Mouse (Mus musculus) hindbrain, embryonic 16.5 days (tissue): ENCODE results near the gene Dcdc2b. TPM values are rescaled to one million over a fixed set of nuclear protein-coding genes. Genes with fewer than 3 reads are reported as not detected.

Experiments used
- ATAC-seq: fragments of 200-750 bp; cut with Nextera tagmentation; 2 replicates; pipeline ENCODE4 v1.8.0; 2017; ENCODE audit warnings: moderate TSS enrichment, moderate library complexity
- H3K27ac ChIP-seq: fragments of 300-500 bp; sonication (generic); 2 replicates; pipeline ENCODE4 v1.5.1; 2014; ENCODE audit warnings: low read depth, mild to moderate bottlenecking, control low read depth, low read length, moderate library complexity
- H3K27me3 ChIP-seq: fragments of 300-500 bp; sonication (generic); replicated peaks from 2 replicates; pipeline ENCODE4 v1.6.1; 2014; ENCODE audit warnings: low read length; ENCODE audit not compliant: control insufficient read depth, insufficient read depth
- H3K36me3 ChIP-seq: fragments of 300-500 bp; sonication (generic); 2 replicates; pipeline ENCODE4 v1.6.1; 2014; ENCODE audit warnings: mild to moderate bottlenecking, low read length, moderate library complexity, mixed read lengths; ENCODE audit not compliant: control insufficient read depth, insufficient read depth
- H3K4me1 ChIP-seq: fragments of 300-500 bp; sonication (generic); 2 replicates; pipeline ENCODE4 v1.6.1; 2014; ENCODE audit warnings: low read depth, low read length; ENCODE audit not compliant: control insufficient read depth, insufficient read depth
- H3K4me2 ChIP-seq: fragments of 300-500 bp; sonication (generic); 2 replicates; pipeline ENCODE4 v1.6.1; 2014; ENCODE audit warnings: mild to moderate bottlenecking, low read length, control low read depth, moderate library complexity
- H3K4me3 ChIP-seq: fragments of 300-500 bp; sonication (generic); 2 replicates; pipeline ENCODE4 v1.5.1; 2014; ENCODE audit warnings: mild to moderate bottlenecking, low read length, control low read depth, moderate library complexity
- H3K9ac ChIP-seq: fragments of 300-500 bp; sonication (generic); 2 replicates; pipeline ENCODE4 v1.6.1; 2014; ENCODE audit warnings: low read depth, mild to moderate bottlenecking, control low read depth, low read length, moderate library complexity
- H3K9me3 ChIP-seq: fragments of 300-500 bp; sonication (generic); 2 replicates; pipeline ENCODE4 v1.6.1; 2014; ENCODE audit warnings: mild to moderate bottlenecking, low read length, moderate library complexity; ENCODE audit not compliant: control insufficient read depth
- WGBS: fragments of 180-500 bp; shearing (Covaris S2); extraction: QIAGEN DNeasy Blood & Tissue Kit; methylation state at CpG from one replicate; pipeline ENCODE4 v1.1.7; 2014; 5-methylcytosine and 5-hydroxymethylcytosine counted together
- polyA plus RNA-seq: library from polyadenylated mRNA; unstranded; fragments of >200 nt; fragmentation: Nextera tagmentation; extraction: Ambion mirVana; gene quantifications from 2 replicates; pipeline ENCODE4 v1.2.1, GENCODE M21; 2015

Dcdc2b gene
- polyA plus RNA-seq, 1 experiment from 2014 or later: 2.1 TPM

DNA sequence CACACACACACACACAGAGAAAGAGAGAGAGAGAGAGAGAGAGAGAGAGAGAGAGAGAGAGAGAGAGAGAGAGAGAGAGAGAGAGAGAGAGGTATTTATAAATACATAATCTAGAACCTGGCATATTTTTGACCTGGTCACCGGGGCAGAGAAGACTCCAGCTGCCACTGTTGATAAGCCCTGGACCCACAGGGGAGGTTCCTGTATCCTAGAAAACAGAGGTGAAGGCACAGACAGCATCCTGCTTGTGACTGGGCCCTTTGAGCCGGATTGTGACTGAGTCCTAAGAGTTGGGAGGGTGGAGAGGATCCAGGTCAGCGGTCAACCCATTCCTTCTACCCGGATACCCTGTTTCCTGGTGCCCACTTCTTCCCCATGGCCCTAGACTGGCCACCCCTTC is 25.2 kb downstream of the Dcdc2b start:
- whole genome bisulfite sequencing: 83% methylated on average over 4 of the region's 4 CpGs
- no peak overlapping the region for H3K4me3 ChIP-seq
- H3K9ac ChIP-seq: no peak overlapping the region
- peaks cover 2% of the 10 kb centered on the region; the same call in 1 of the 2 replicates for H3K27me3 ChIP-seq
- H3K27ac ChIP-seq: no peak overlapping the region
- no peaks in the 10 kb centered on the region for H3K9me3 ChIP-seq
- no peak for ATAC-seq
- H3K4me2 ChIP-seq: no peak overlapping the region
- no peaks in the 10 kb centered on the region; the same call in 1 of the 2 replicates for H3K4me1 ChIP-seq
- peaks cover 25% of the 10 kb centered on the region for H3K36me3 ChIP-seq

GRCm38 (mm10) chr4:129586943-129587342 is 27.1 kb downstream of the Dcdc2b start:
- Histone ChIP-seq H3K27me3 (peaks cover 2% of the 10 kb centered on the region; the same call in 1 of the 2 replicates), H3K9ac (no peak overlapping the region), H3K4me1 (no peaks in the 10 kb centered on the region; the same call in 1 of the 2 replicates), H3K4me3 (no peak overlapping the region), H3K36me3 (peaks cover 12% of the 10 kb centered on the region), H3K4me2 (no peak overlapping the region), H3K27ac (no peak overlapping the region), H3K9me3 (no peaks in the 10 kb centered on the region)
- ATAC-seq: no peak
- WGBS: 27% methylated on average over 1 of the region's 1 CpGs

DNA sequence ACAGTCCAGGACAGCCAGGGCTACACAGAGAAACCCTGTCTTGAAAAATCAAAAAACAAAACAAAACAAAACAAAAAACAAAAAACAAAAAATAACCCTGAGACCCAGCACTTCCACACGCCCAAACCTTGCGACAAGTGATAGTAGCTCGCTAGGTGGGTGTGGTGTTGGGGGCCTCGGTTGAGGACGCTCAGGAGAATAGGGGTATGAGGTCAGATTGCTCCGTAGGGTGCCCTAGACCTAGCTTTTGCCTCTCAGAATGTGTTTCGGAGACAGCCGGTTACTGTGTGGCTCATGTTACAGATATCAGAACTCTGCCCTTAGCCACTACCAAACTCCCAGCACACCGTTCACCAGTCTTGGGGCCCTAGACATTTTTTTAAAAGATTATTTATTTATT is 28.3 kb downstream of the Dcdc2b start:
- no peak for ATAC-seq
- Histone ChIP-seq H3K4me1 (no peaks in the 10 kb centered on the region; the same call in 1 of the 2 replicates), H3K27ac (no peak overlapping the region), H3K9me3 (no peaks in the 10 kb centered on the region), H3K36me3 (peaks cover under 1% of the 10 kb centered on the region), H3K27me3 (peaks cover 2% of the 10 kb centered on the region; the same call in 1 of the 2 replicates), H3K4me2 (no peak overlapping the region; the same call in 1 of the 2 replicates), H3K9ac (no peak overlapping the region), H3K4me3 (no peak overlapping the region)
- 87% methylated on average over 9 of the region's 9 CpGs for WGBS

GRCm38 (mm10) chr4:129584884-129585608 is 29.0 kb downstream of the Dcdc2b start:
- no peaks in the 10 kb centered on the region for H3K9me3 ChIP-seq
- H3K4me1 ChIP-seq: no peaks in the 10 kb centered on the region; the same call in 1 of the 2 replicates
- H3K36me3 ChIP-seq: no peaks in the 10 kb centered on the region
- peak overlapping the region; percentile 59 for H3K9ac ChIP-seq
- H3K4me2 ChIP-seq: peak overlapping the region; percentile 74
- no peak overlapping the region for H3K27ac ChIP-seq
- H3K27me3 ChIP-seq: peaks cover 2% of the 10 kb centered on the region; the same call in 1 of the 2 replicates
- WGBS: 2% methylated on average over 36 of the region's 36 CpGs
- H3K4me3 ChIP-seq: peak overlapping the region; percentile 45
- ATAC-seq: peak; percentile 65; the same call in 1 of the 2 replicates

DNA sequence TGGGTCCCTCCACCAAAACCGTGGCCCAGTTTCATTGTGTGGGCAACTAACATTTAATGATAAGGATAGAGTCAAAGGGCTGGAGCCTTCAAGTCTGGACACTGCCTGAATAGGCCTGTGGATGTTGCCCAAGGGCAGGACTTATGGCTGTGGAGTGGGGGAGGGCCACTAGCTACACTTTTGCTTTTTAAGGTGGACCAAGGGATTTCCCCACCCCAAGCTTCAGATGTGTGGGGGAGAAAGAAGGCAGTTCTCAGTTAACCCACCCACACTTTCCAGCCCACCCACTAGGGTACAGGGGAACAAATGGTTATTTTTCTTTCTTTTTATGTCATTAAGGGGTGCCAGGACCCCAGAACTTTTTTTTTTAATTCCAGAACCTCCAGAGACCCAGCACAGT is 29.7 kb downstream of the Dcdc2b start:
- whole genome bisulfite sequencing: 79% methylated on average over 1 of the region's 1 CpGs
- no peak for ATAC-seq
- Histone ChIP-seq H3K4me3 (no peak overlapping the region), H3K9me3 (no peaks in the 10 kb centered on the region), H3K27ac (no peak overlapping the region), H3K27me3 (peaks cover 2% of the 10 kb centered on the region; the same call in 1 of the 2 replicates), H3K4me2 (peak overlapping the region; percentile 74; the same call in 1 of the 2 replicates), H3K36me3 (no peaks in the 10 kb centered on the region), H3K4me1 (no peaks in the 10 kb centered on the region; the same call in 1 of the 2 replicates), H3K9ac (no peak overlapping the region)

DNA sequence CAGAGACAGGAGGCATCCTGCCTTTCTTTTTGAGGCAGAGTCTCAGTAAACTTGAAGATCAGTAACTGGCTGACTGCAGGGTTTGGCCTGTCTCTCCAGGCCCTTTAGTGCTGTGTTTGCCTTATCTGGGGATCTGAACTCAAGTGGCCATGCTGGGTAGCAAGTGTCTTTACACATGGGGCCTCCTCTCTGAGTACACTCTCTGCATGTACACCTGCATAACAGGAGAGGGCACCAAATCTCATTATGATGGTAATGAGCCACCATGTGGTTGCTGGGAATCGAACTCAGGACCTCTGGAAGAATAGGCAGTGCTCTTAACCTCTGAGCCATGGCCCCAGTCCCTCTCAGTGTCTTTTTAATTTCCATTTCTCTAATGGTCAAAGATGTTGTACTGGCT is 31.8 kb downstream of the Dcdc2b start:
- H3K4me1 ChIP-seq: no peaks in the 10 kb centered on the region; the same call in 1 of the 2 replicates
- H3K9me3 ChIP-seq: no peaks in the 10 kb centered on the region
- 83% methylated on average over 1 of the region's 1 CpGs for WGBS
- H3K9ac ChIP-seq: no peak overlapping the region
- H3K27ac ChIP-seq: no peak overlapping the region
- H3K4me3 ChIP-seq: no peak overlapping the region
- no peak overlapping the region for H3K4me2 ChIP-seq
- no peak for ATAC-seq
- H3K27me3 ChIP-seq: peaks cover 2% of the 10 kb centered on the region; the same call in 1 of the 2 replicates
- no peaks in the 10 kb centered on the region for H3K36me3 ChIP-seq

- ATAC-seq: no peak
- H3K4me2 ChIP-seq: no peak overlapping the region
- no peaks in the 10 kb centered on the region for H3K9me3 ChIP-seq
- H3K4me1 ChIP-seq: peaks cover 3% of the 10 kb centered on the region; the same call in 1 of the 2 replicates
- H3K36me3 ChIP-seq: no peaks in the 10 kb centered on the region
- H3K27ac ChIP-seq: no peak overlapping the region
- WGBS: 75% methylated on average over 7 of the region's 7 CpGs
- H3K27me3 ChIP-seq: peaks cover 1% of the 10 kb centered on the region; the same call in 1 of the 2 replicates
- H3K9ac ChIP-seq: no peak overlapping the region
- no peak overlapping the region for H3K4me3 ChIP-seq
Measured at GRCm38 (mm10) chr4:129580347-129580746, 33.7 kb downstream of the Dcdc2b start.

- Histone ChIP-seq H3K4me3 (no peak within 1 kb of the TSS), H3K9me3 (no peaks in the 10 kb centered on the region), H3K4me2 (peak within 1 kb of the TSS; percentile 6), H3K9ac (no peak within 1 kb of the TSS), H3K4me1 (peaks cover 3% of the 10 kb centered on the region; the same call in 1 of the 2 replicates), H3K27ac (no peak within 1 kb of the TSS), H3K36me3 (no peaks in the 10 kb centered on the region), H3K27me3 (no peaks in the 10 kb centered on the region)
- no peak for ATAC-seq
- 82% methylated on average over 5 of the region's 5 CpGs for WGBS
Measured at GRCm38 (mm10) chr4:129578466-129578865, 35.6 kb downstream of the Dcdc2b start, which contains the start of gene Fam167b. Fam167b (minus strand) TSS chr4:129578549.

GRCm38 (mm10) chr4:129577688-129578087 is 36.4 kb downstream of the Dcdc2b start:
- peaks cover 3% of the 10 kb centered on the region; the same call in 1 of the 2 replicates for H3K4me1 ChIP-seq
- H3K9ac ChIP-seq: no peak overlapping the region
- WGBS: 79% methylated on average over 7 of the region's 7 CpGs
- H3K27me3 ChIP-seq: no peaks in the 10 kb centered on the region
- ATAC-seq: no peak
- H3K9me3 ChIP-seq: no peaks in the 10 kb centered on the region
- no peak overlapping the region for H3K4me2 ChIP-seq
- no peaks in the 10 kb centered on the region for H3K36me3 ChIP-seq
- H3K27ac ChIP-seq: no peak overlapping the region
- H3K4me3 ChIP-seq: no peak overlapping the region
